Mouse (Mus musculus) heart, adult 18-20 months (tissue): ENCODE measurements around the gene Map3k9. TPM values are rescaled to one million over a fixed set of nuclear protein-coding genes. Genes with fewer than 3 reads are reported as not detected.
A peak's percentile ranks its signal among the peaks of the same experiment; 100 is the strongest.

Source experiments
- DNase-seq, 2 experiments: peaks; one replicate each; pipeline ENCODE4 v3.0.0; 2021 to 2022; ENCODE audit warnings: mixed read lengths in 1 of 2
- total RNA-seq, 2 experiments: library from RNA; stranded (reverse); gene quantifications; 2 replicates each; pipeline ENCODE4 v1.2.3; 2021

The Map3k9 gene
- total RNA-seq, 2 experiments from 2014 or later, result 0.05 to 0.28 TPM

- no peak for DNase-seq
These were observed 68.4 kb downstream of the Map3k9 start for GRCm38 (mm10) chr12:81712618-81713017.

GRCm38 (mm10) chr12:81702903-81703302, 78.1 kb downstream of the Map3k9 start:
- DNase-seq, result peak in 1 of 2 experiments; percentile 32

GRCm38 (mm10) chr12:81698011-81698410, 83.0 kb downstream of the Map3k9 start:
- no peak for DNase-seq

GRCm38 (mm10) chr12:81691177-81691730, 89.7 kb downstream of the Map3k9 start:
- DNase-seq, result peak; percentile 32 to 45

- peak; percentile 22 to 30 for DNase-seq
These were observed 90.2 kb downstream of the Map3k9 start for GRCm38 (mm10) chr12:81690751-81691150.

GRCm38 (mm10) chr12:81690111-81690510, 90.9 kb downstream of the Map3k9 start:
- no peak for DNase-seq

GRCm38 (mm10) chr12:81689505-81690056, 91.4 kb downstream of the Map3k9 start:
- DNase-seq, result no peak

- DNase-seq, result peak; percentile 39 to 68
These were observed 92.4 kb downstream of the Map3k9 start for GRCm38 (mm10) chr12:81688537-81688936.

GRCm38 (mm10) chr12:81687873-81688272, 93.1 kb downstream of the Map3k9 start:
- no peak for DNase-seq

- DNase-seq, result no peak
These were observed 94.4 kb downstream of the Map3k9 start for GRCm38 (mm10) chr12:81686406-81687117.

GRCm38 (mm10) chr12:81685981-81686380, 95.0 kb downstream of the Map3k9 start:
- DNase-seq, result no peak

- DNase-seq, result no peak
These were observed 96.9 kb downstream of the Map3k9 start for GRCm38 (mm10) chr12:81684096-81684495.

GRCm38 (mm10) chr12:81683395-81683794, 97.6 kb downstream of the Map3k9 start:
- DNase-seq, result no peak

GRCm38 (mm10) chr12:81679807-81680529, 101.0 kb downstream of the Map3k9 start:
- DNase-seq, result no peak

GRCm38 (mm10) chr12:81675557-81675956, 105.4 kb downstream of the Map3k9 start:
- DNase-seq, result no peak

Other genes starting within 250 kb of the Map3k9 start
- 10 to 100 TPM; 44.2 to 53.3 TPM for gene Gm20498, start 248.3 kb downstream of the Map3k9 start, total RNA-seq
- gene Synj2bp, start 248.3 kb downstream of the Map3k9 start, total RNA-seq, result 10 to 100 TPM; 41.2 to 41.6 TPM
- not detected for gene Adam21, start 212.7 kb downstream of the Map3k9 start, total RNA-seq
- 10 to 100 TPM; 12.2 to 16.2 TPM for gene Med6, start 186.2 kb downstream of the Map3k9 start, total RNA-seq
- 1 to 10 TPM; 2.3 to 2.5 TPM for gene Ttc9, start 149.9 kb downstream of the Map3k9 start, total RNA-seq
- gene Pcnx, start 78.8 kb upstream of the Map3k9 start, total RNA-seq, result 10 to 100 TPM; 59.0 to 63.6 TPM